Mouse (Mus musculus) lung, postnatal 25 days (tissue): ENCODE data around the gene Batf3.

Experiments
- DNase-seq: peaks from one replicate; pipeline ENCODE4 v3.0.0; 2022; ENCODE audit warnings: low spot score

The Batf3 gene

DNA sequence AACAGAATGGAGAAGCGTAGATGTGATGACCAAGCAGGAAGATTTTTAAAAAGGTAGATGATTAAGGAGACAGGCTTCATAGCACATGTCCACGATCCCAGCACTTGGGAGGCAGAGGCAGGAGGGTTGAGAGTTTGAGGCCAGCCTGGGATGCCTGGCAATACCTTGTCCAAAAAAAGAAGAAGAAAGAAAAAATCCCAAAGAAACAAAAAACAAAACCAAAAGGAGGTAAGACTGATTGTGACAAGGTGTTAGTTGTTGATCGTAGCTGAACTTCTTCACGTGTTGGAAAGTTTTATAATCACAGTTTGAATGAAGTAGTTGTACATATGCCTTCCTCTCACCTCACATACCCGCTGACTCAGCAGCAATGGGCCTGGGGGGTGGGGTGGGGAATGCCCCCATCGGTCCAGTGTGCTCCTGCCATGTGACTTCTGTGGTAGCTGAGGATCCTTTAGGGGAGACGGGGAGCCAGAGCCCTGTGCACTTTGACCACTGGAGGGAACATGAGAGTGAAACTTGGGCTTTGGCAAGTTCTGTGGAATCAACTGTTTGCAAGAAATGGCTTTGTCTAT is 11.3 kb upstream of the Batf3 start:
- DNase-seq: no peak

DNA sequence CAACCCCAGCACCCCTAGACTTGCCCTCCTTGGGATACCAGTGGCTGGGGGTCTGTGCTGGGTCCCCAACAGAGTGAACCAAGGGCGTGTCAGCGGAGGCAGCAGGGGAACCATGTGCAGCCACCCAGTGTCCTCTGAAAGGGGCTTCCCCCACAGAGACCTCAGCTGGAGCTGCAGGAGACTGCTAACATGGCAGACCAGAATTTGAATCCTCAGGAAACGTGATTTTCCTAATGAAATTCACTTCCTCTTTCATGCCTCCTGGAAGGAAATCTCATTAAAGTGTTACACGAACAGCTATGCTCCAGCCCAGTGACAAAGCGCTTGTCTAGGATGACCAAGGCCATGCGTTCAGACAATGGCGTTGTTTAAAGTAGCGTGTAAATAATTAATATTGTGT is 10.7 kb upstream of the Batf3 start:
- DNase-seq: no peak

DNA sequence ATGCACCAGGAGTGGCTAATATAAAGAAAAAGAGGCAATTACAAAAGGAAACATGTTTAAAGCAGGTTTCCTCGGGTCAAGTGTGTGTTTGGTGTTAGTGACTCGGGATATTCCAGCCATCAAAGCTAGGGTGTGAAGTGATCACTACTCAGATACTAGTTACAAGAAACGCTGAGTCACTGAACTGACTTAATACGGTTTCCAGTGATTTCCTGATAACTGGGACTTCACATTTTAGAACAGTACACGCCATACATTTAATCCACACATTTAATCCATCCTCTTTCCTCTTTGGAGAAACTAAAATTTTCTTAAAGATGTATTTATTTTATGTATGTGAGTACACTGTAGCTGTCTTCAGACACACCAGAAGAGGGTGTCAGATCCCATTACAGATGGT is 9.7 kb upstream of the Batf3 start:
- no peak for DNase-seq

GRCm38 (mm10) chr1:191089355-191089754 is 8.3 kb upstream of the Batf3 start:
- DNase-seq: no peak

DNA sequence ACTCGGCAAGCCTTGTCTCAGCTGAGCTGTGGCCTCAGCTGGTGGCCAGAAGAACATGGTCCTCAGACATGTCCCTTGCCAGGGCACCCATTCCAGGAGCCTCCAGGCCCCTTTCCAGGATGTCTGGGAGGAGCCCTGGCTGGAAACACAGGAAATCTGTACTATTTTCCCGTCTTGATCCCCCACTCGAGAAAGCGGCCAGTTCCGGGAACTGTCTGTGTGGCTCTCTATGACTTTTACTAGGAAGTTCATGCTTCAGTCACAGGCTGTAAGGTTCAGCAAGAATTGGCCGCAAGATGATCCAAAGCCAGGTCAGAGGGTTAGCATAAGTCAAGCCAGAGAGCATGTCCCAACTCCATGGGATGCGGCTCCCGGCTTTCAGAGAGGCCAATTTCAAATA is 5.6 kb upstream of the Batf3 start:
- no peak for DNase-seq

GRCm38 (mm10) chr1:191093578-191093977 is 4.1 kb upstream of the Batf3 start:
- DNase-seq: no peak

GRCm38 (mm10) chr1:191095019-191095418 is 2.6 kb upstream of the Batf3 start:
- no peak for DNase-seq

DNA sequence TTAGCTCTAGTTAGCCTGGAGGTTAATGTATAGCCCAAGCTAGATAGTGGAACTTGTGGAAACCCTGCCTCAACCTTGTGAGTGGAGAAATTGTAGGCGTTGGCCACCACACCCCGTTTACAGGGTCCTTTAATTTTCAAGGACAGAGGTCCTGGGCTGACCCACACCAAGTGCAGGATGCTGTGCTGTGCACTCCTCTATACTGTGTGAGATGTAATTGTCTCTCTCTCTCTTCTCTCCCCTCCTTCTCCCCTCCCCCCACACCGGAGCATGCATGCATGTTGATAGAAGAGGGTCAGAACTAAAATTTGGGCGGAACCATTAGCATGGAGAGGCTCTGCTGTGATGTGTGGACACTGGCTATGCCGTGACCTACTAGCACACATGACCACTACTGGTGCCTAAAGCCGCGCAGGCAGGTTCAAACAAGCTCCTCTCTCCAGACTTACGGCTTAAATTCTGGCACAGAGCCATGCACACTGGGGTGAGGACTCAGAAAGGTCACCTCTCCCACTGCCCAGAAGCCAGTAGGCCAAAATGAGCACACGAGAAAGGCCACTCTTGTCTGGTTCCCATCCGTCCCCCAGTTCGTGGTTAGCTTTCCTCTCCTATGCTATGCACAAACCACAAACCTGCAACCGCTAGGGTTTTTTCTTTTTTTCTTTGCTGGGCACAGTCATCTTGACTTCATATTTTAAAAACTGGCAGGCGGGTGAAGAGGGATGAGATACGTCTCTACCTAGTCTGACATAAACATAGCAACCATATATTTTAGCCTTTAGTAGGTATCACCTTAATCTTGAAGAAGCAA is 571 bp upstream of the Batf3 start:
- no peak for DNase-seq

- no peak for DNase-seq
Observed at GRCm38 (mm10) chr1:191099114-191099513, 1.5 kb downstream of the Batf3 start.

- DNase-seq: no peak
Observed at GRCm38 (mm10) chr1:191099772-191100291, 2.2 kb downstream of the Batf3 start.

DNA sequence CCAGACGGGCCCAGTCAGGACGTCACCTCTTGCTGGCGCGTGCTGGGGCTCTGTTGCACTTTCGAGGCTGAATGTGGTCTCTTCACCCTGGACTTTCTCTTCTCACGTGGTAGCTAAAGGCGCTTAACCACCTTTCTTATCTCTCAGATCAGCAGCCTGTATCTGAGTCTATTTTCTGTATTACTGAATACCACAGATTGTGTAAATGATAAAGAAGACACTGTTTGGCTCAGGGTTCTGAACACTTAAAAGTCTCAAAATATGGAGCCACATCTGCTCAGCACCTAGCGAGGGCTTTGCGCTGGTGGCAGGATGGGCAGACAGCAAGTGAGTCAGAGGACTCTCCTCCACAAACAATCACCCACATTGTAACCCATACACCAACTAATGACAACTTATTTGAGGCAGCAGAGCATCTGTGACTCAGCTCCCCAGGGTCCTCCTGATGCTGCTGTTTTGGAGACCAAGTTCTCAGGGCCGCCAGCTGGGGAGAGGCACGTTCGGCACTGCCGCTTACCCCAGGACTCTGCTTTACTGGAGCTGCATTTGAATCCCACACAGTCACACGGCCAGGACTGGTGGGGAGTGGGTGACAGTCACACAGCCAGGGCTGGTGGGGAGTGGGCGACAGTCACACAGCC is 5.2 kb downstream of the Batf3 start:
- no peak for DNase-seq

DNA sequence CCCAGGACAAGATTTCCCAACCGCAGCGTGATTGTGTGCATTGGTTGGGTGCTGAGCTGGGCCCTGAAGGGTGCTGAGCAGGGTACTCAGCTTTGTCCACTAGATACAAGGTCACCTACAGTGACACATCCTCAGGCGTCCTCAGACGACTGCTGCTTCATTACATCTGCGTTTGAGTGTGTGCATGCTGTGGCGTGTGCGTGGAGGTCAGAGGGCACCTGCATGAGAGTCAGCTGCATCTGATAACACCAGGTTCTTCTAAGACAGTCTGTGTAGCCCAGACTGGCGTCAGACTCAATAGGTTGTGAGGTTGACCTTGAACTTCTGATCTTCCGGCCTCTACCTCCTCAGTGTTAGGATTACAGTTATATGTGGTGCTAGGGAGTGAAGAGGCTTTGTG is 7.6 kb downstream of the Batf3 start:
- DNase-seq: no peak

DNA sequence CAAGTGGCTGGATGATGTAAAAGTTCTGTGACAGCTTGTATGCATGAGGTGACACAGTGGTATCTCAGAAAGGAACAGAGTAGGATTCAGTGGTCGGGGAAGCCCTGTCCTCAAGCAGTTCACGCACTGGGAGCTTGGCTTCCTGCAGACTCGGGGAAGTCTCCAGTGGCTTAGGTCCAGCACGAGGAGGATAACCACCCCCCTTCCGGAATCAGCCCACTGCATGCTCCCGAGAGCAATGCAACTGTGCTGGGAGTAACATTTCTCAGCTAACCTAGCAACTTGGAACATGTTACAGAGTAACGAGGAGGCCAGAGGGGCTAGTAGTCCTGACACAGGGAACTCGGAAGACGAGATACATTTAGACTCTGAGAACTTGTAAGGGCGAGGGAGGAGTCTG is 9.7 kb downstream of the Batf3 start:
- no peak for DNase-seq

- no peak for DNase-seq
Observed at GRCm38 (mm10) chr1:191109907-191110306, 12.3 kb downstream of the Batf3 start.

GRCm38 (mm10) chr1:191111146-191111545 is 13.5 kb downstream of the Batf3 start:
- peak; percentile 28 for DNase-seq

- no peak for DNase-seq
Observed at GRCm38 (mm10) chr1:191114868-191115267, 17.2 kb downstream of the Batf3 start.

- no peak for DNase-seq
Observed at GRCm38 (mm10) chr1:191115514-191116238, 18.0 kb downstream of the Batf3 start.

- DNase-seq: peak; percentile 61
Observed at GRCm38 (mm10) chr1:191122744-191123143, 25.1 kb downstream of the Batf3 start.

DNA sequence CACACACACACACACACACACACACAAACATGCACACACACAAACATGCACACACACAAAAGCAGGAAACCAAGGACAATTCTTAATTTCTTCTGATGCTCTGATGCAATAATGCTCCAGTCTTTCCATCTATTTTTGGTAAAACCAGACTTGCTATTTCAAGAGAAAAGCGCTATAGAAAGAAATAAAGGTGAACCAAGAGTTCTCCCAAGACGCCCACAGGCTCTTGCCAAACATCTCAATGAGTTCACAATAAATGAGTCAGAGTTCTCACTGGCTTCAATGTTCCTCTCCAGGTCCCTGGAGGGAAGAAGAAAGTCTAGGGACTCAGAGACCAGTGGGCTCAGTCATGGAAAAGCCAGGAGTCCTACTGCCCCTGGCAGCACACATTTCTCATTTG is 26.0 kb downstream of the Batf3 start:
- peak; percentile 10 for DNase-seq

DNA sequence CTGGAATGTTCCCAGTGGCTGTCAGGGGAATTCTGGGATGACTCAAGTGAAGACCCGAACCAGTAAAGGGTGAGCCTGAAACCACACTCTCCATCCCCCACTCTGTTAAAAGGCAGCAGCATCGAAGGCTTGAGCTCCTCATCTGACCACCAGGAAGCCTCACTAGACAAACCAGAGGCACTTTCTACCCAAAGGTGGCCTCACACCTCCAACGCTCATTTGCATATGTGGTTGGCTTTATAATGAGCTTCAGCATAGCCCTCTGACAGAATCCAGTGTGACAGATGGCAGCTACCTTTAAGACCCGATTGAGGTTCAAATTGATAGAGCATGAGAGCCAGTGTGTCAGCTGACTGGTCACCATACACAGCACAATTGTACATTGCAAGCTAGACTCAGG is 26.6 kb downstream of the Batf3 start:
- no peak for DNase-seq

- DNase-seq: peak; percentile 57
Observed at GRCm38 (mm10) chr1:191125811-191126638, 28.4 kb downstream of the Batf3 start.

DNA sequence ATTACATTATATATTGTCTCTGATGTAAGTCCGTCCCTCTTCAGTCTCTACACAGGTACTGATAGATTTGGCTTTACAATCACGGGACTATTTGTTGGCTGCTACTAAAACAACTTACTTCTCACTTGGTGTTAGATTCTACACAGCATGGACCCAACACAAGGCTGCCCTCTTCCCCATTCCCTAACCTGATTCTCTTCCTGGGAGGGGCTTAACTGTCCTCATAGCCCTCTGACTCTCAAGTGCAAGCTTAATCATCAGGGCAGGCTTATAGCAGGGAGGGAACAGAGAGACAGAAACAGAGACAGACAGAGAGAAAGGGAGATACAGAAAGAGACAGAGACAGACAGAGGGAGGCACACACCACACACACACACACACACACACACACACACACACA is 34.0 kb downstream of the Batf3 start:
- no peak for DNase-seq
